Mouse (Mus musculus): ENCODE results near the gene Wsb1.
"Not testable (repeated sequence)": the region's sequence is repeated elsewhere in the genome, so short reads cannot be mapped to it uniquely, and the experiment has no call there.

Gene Wsb1

DNA sequence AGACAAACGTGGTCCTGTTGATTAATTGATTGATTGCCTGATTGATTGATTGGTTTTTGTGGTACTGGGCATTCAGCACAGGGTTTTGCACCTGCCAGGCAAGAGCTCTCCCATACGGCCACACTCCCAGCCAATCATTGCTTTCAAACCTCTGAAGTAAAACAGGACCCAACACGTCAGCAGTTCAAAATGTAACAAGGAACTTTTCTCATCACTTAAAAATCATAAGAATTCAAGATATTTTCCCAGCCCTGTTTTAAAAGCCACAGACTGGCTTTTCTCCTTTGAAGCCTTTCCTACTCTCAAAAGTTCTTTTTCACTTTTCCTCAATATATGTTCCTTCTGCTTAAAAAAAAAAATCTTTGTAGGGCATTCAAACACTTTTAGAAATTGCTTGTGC, 9.9 kb upstream of the Wsb1 start:
- no peak for DNase-seq

DNA sequence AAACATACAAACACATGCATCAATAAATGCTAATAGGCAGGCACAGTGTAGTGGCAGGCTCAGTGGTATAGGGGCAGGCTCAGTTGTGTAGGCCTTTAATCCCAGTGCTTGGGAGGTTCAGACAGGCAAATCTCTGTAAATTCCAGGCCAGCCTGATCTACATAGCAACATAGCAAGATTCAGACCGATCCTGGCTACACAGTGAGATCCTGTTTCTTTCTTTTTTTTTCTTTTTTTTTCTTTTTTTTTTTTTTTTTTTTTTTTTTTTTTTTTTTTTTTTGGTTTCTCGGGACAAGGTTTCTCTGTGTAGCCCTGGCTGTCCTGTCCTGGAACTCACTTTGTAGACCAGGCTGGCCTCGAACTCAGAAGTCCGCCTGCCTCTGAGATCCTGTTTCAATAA, 5.7 kb upstream of the Wsb1 start:
- not testable (repeated sequence) for DNase-seq

DNA sequence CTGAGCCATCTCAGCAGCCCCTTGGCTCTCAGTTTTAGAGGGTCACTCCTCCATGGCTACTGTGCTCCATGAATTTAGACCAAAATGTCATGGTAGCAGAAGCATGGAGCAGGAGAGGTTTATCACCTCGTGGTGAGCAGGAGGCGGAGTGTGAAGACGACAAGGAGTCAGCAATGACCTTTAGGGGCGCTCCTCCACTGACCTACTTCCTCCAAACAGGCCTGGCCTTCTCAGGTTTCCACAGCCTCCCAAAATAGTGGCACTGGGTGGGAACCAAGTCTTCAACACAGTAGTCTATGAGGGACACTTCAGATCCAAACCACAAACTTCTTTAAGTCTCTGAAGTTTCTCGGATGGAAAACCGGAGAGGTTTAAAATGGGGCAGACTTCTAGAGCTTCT, 4.3 kb upstream of the Wsb1 start:
- DNase-seq, result no peak

DNA sequence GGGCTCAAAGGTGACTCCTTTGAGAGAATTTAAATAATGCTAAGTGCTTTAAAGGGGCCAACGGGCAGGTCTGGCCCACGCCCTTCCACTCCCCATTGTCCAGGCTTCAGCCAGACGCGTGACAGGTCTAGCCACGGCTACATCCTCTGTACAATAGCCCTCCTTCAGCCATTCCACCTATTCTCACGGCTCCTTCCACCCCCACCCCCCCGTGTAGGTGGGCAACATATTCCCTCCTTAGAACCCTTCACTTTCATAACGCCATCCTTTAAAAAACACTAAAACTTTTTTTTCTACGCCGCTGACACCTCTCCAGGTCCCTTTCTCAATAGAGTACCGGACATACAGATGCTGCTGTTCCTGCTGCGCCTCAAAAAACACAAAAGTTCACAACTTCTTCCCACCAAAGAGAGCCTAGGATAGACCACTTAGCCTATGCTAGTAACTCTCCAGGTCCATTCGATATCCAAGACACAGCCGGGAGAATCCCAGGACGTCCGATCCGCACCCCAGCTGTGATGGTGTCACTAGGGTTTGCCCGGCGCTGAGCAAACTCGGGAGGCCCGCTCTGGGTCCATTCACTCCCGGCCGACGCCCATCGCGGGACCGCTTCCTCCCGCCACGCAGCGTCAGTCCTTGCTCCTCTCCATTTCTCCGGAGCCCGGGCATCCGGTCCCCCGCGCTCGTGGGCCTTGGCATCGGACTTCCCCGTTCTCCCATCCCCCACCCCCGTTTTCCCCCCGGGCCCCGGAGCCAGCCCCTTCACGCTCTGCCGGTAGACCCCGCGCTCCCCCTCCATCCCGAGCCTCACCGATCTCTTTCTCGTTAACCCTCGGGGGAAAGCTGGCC, 705 bp downstream of the Wsb1 start:
- DNase-seq, result peak; percentile 75

DNA sequence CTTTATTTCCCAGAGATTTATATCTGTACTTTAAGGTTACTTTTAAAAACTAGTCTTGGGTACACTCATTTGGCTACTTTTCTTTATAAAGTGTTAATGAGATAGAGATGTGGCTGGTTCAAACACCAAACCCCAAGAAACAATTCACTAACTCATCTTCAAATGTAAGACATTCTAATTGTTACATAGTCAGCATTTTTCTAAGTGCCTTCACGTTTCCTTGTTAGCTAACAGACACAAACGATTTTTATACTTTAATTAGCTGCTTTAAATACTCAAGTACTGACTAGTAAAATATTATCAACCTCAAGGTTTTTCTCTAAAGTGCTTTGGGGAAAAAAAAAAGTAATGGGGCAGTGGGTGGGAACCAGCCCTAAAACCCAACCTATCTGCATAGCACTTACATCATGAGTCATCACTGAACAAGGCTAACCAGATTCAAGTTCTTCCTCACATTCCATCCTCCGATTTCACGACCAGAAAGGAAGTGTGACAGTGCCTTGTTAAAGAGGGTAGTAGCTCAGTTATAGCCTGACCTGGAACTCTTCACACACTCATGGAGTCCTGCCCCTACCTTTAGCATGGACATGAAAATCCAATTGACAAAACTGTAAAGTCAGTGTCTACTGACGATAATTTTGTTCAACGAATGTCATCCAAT, 1.5 kb downstream of the Wsb1 start:
- DNase-seq, result no peak

DNA sequence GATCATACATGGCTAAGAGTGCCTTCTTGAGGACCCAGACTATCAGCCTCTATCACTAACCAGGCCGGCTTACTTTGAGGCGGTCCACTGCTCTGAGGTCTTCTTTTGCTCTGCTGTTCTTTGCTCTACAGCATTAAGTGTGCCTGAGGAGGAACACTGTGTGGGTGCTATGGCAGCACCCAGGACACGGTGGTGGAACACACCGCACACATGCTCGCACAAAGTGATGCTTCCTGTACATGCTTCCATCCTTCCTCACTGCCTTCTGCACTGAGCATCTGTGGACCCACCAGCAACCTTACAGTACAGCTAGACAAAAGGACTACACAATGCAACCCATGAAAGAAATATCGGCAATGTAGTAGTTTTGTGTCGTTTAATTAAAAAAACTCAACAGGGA, 15.4 kb downstream of the Wsb1 start:
- no peak for DNase-seq

DNA sequence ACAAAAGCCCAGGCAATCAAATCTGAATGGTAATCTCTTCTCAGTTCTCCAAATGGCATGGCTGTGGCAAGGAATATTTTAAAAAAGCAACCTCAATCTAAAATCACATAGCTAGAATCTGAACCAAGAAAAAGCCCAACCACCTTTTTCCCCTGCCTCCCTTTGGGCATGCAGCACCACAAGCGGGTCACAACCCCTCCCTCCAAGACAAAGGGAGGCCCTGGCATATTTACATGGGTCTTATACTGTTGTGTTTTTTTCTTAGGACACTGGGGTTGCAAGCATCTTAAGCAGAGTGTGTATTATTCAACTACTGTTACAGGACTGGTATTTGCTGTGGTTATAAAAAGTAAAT, 16.1 kb downstream of the Wsb1 start:
- DNase-seq, result peak; percentile 75

DNA sequence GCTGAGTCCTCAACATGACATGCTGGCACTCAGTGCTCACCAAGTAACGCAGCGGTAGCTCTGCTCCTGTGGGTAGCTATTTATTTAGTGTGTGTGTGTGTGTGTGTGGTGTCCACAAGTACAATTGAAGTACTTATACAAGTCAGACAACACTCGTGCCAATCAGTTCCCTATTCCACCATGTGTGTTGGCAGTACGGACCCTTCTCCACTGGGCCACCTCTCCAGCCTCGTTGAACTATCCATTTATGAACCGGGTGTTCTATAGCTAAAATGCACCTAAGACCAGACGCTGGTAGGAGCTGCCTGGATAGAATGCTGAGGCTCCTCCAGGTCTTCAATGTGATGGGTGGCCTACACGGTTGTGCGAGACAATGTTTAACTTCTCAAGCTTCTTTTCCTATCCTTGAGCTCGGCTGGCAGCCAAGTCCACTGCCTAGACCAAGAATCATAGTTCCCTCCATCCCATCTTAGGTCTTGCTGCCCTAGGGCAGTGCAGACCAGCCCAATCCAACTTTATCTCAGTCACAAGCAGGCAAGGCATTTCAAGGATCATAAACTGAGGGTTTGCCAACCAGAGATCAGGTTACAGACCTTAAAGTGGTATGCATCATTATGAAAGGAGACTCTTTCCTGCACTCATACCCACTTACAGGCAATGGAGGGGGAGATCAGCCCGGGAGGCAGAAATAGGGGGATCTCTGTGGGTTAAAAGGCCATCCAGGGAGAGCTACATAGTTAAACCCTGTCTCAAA, 16.6 kb downstream of the Wsb1 start:
- peak; percentile 50 for DNase-seq

DNA sequence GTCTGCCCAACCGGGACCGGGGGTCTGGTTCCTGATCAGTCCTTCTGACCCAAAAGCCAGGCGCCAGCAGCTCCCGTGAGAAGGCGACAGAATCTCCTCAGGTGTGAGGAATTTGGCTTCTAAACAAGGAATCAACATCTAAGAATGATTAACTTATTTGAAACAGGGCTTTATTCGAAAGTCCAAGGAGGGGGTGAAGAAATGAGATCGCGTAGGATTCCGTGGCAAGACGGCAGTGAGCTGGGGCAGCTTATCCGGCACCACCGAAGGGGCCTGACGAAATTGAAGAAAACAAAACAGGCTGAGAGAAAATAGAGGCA, 24.3 kb downstream of the Wsb1 start:
- no peak for DNase-seq

DNA sequence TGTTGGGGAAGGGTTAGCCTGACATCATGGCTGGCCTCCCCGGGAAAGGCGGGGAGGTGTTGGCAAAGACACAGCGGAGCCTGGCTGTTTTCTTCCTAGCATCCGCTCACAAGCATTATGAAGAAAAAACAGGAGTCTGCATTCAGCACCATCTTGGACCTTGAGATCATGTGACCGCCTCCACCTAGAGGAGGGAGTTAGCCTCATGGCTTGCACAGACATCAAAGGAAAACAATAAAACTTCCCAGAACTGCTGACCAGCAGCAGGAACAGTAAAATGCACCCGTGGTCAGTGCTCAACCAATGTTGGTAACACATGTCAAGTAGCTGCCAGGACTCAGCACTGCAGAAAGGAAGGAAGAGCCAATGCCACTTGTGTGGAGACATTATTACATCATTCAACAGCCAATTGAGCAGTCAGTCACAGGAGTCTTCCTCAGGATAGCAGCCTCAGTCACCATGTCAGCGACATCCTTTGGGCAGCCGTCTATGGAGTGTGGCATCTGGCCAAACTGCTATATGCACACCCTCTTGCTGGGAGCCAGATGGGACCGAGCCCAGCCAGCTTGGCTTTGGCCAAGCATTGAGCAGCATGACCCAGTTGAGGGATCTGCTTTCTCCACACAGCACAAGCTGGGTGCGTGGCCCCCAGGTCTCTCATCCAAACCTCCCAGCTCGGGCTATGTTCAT, 24.8 kb downstream of the Wsb1 start:
- DNase-seq, result peak; percentile 62

DNA sequence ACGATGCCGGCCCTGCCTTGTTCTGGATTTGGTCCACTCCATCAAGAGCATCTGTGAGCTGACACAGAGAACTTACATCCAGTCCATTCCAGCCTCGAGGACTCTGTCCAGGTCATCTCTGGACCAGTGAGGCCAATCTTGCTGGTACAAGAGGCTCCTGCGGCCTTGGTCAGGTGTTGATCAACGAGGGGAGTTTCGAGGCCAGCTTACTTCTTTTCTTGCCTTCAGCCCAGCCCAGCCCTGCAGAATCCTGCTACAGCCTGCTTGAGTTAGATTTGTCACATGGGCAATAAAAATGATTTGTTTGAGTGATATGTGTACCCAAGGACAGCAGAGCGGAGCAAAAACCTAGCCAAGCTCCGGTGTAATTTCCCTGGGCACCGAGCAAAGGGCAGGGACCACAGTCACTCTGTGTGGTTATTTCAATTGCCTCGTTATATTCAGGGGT, 25.4 kb downstream of the Wsb1 start:
- DNase-seq, result no peak

DNA sequence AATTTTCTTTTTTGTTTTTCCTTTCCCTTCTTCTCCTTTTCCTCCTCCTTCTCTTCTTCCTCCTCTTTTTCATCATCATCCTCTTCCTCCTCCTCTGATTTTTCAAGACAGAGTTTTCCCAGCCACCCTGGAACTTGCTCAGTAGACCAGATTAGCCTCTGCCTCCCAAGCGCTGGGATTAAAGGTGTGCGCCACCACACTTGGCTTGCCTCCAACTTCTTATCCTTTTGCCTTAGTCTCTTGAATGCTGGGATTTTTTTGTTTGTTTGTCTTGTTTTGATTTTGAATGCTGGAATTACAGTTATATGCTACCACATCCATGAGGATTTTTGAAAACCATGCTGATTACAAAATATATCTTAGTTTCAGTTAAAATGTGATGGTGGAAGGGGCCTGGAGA, 26.4 kb downstream of the Wsb1 start:
- no peak for DNase-seq

DNA sequence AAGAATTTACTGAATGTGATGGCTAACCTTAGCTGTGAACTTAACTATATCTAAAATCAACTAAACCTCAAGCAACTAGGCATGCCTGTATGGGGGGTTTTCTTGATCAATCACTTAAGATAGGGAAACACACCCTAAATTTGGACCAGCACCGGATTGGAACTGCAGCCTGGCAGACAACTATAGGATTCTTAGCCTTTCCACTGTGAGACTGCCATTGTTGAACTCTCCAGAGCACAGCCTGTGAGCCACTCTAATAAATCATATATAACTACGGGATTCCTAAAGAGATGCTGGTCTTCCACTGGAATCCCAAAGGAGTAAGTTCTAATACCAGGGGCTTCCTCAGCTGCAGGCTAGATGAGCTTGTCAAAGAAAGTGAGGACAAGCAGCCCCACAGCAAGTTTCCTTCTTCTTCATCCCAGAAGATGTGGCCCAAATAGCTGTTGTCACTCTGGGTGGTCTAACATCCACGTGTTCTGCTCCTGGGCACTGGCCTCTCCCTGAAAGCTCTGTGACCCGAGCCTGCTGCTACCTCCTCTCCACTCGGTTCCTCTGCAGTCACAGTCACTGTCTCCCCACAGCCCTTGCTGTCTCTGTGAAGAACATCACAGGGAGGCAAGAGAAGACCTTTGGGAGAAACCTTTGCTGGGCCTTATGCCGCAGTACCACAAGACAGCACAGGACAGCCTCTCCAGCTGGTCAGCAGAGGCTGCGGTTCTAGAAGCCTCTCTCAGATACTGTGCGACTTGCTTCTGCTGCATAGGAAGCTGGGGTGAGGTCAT, 28.9 kb downstream of the Wsb1 start:
- no peak for DNase-seq

DNA sequence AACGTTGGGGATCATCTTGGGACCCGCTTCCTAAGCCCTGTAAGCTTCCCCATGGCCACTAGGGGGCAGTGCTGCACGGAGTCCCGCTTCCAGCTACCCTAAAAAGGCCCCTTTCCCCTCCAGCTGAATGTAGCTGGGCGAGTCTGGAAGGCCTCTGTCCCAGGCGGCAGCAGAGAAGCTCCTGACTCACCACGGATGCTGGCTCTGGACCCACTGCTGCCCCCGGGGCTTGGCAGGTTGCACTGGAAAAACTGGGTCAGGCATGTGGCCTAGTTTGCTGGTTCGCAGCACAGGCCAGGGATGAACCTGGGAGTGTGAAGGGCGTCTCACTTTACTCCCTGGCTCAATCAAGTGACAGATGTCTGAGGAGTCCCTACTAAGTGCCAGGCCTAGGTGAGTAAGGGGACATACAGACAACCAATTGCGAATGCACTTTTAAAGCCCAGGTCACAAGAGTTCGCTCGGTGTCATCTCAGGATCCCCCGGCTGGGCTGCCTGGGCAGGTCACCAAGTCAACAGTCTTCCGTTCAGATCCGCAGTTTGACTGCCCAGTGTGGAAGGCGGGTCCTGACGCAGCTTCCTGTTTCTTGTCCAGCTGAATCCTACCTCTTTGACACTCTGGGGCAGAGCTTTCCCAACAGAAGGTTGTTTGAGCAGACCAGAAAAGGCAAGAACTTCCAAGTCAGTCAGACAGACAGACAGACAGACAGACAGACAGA, 29.8 kb downstream of the Wsb1 start:
- peak; percentile 93 for DNase-seq

DNA sequence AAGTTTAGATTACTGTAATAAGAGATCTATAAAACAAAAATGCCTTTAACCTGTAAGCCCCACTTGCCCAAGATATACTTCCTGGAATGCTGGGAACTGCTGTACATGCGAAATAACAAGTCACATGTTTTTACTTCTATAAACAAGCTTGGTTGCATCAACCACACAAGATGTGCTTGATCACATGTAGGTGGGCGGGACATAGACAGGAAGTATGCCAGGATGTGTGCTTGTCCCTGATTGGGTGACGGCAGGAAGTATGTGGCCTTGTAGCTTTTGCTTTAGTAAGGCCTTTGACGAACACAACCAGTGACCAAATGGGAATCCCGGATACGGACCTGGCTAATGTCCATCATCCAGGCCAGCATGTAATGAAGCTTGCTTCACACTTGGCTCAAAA, 31.1 kb downstream of the Wsb1 start:
- peak; percentile 74 for DNase-seq

DNA sequence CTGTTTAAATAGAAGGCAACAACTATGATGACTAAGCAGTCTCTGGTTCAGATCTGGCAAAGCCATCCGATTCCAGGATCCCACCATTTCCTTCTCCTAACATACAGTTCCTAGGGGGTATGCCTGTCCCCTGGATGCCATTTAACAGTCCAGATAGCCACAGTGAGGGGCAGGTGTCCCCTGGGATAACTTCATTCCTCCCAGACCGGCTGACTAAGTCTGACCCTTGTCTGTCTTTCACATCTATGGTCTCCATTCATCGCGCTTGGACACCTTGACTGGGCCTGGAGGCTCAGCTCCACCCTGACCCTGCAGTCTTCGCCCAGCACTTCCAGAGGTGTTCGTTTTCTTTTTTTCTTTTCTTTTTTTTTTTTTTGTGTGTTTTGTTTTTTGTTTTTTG, 31.8 kb downstream of the Wsb1 start:
- no peak for DNase-seq

DNA sequence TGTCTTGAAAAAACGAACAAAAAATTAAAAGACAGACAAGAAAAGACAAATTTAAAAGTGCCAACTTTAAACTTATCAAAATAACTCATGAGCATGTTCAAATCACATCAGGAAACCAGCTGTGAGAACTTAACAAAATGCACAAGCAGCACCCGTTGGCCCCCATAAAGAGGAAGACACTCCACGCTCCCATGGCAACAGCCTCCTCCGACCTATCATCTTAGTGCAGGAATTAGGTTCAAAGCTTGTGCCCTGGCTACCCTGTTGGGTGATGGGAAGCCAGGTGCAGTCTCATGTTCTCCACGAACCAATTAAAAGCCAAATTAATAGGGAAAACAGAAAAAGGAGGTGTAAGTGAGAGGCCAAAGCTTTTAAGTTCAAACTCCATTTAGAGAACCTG, 32.8 kb downstream of the Wsb1 start:
- no peak for DNase-seq

DNA sequence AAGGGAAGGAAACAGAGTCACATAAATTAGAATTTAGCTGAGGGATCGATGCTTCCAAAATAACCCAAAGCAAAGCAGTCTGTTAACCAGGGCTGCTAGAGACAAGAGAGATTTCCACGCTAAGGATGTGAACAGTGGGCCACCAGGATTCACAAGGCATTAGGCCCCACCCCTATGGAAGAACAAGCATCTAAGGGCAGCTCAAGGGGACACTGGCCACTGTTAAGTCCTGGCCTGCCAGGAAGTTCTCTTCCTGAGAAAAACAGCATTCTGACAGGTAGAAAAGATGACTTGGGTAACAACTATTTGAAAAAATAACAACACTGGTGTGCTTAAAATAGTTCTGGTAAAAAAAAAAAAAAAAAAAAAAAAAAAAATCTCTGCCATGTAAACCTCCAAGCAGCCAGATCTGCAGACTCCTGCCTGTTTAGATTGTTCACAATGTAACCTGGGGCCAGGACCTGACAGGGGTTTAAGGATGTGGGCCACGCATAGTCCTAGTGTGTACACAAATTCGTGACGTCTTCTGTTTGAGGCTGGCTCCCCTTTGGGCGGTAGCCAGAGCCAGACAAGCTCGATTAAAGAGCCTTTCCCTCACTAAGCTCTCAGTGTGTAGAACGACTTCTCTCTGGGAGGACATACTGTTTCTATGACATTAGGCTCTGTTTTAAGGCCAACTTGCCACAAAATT, 35.4 kb downstream of the Wsb1 start:
- DNase-seq, result no peak

DNA sequence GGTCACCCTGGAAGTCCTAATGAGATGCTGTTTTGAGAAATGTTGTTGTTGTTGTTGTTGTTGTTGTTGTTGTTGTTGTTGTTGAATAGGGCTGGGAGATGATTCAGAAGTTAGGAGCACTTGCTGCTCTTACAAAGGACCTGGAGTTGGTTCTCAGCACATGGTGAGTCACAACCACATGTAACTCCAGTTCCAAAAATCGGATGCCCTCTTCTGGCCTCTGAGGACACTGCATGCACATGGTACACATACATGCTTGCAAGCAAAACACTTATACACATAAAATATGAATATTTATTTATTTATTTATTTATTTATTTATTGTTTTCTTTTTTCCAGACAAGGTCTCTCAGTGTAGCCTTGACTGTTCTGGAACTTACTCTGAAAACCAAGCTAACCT, 36.4 kb downstream of the Wsb1 start:
- DNase-seq, result no peak

DNA sequence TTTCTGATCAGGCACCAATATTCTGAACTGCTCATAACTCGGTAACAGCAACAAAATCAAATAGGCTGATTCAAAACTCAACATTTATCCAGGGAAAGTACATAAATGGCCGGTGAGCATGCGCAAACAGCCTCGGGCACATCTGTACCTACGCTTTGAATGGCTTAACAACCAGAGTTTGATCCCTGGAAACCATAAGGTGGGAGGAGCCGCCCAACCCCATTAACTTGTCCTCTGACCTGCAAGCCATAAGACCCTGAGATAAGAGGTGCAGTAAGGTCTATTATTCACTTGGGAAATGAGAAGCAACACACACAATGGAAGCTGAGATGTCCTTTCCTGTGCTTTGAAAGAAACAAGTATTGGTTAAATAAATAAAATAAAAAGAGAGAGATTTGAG, 37.3 kb downstream of the Wsb1 start:
- DNase-seq, result no peak

DNA sequence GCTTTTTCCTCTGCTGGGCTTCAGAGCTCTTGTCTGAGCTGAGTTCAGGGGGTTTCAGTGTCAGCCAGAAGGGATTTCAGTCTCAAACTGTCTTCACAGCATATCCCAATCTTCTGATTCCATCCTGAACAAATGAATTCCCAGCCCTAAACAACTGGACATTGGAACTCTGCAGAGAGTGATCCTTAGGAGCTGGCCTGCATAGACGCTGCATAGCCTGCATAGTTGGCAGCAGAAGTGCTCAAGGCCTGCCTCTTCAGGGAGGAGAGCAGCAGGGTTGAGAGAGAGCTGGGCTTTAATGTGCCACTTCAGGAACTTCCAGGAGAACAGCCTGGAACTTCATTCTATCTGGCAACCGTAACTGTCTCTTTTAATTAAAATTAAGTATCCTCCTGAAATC, 38.9 kb downstream of the Wsb1 start:
- DNase-seq, result no peak
